Mouse (Mus musculus) MEL (cell line): ENCODE measurements at regions not wholly inside any gene's neighbourhood (a gene's known extent, or its start where the extent isn't known, plus 50 kb on each side); places are given as distances from the start of the nearest gene placed in this dataset.

Experiments used
- DNase-seq: peaks from one replicate; pipeline ENCODE4 v3.0.0; 2011; ENCODE audit warnings: low read depth, low spot score
- H3K27ac ChIP-seq: 2 replicates; pipeline ENCODE4 v1.5.1; 2012; ENCODE audit warnings: low read depth, mild to moderate bottlenecking, control low read depth, low read length, moderate library complexity; ENCODE audit not compliant: control insufficient read depth
- H3K27me3 ChIP-seq, 2 experiments: fragments of 150-350 bp in 1 of 2; sonication (generic) in 1 of 2; 2 replicates each; pipeline ENCODE4 v1.6.1; 2012; ENCODE audit warnings: low read length in 2 of 2, mild to moderate bottlenecking in 2 of 2, improper control_type of control experiment in 1 of 2, moderate library complexity in 1 of 2; ENCODE audit not compliant: insufficient read depth in 2 of 2, control insufficient read depth in 1 of 2
- H3K36me3 ChIP-seq, 2 experiments: 2 replicates each; pipeline ENCODE4 v1.6.1; 2012 to 2014; ENCODE audit warnings: low read length in 2 of 2, improper control_type of control experiment in 1 of 2, inconsistent platforms in 1 of 2, mild to moderate bottlenecking in 1 of 2; ENCODE audit not compliant: insufficient read depth in 2 of 2, control insufficient read depth in 1 of 2
- H3K4me1 ChIP-seq, 2 experiments: fragments of 150-350 bp in 1 of 2; sonication (generic) in 1 of 2; 2 replicates each; pipeline ENCODE4 v1.6.1; 2012; ENCODE audit warnings: low read length in 2 of 2, improper control_type of control experiment in 1 of 2, mild to moderate bottlenecking in 1 of 2; ENCODE audit not compliant: insufficient read depth in 2 of 2, control insufficient read depth in 1 of 2
- H3K4me3 ChIP-seq, 2 experiments: fragments of 150-350 bp in 1 of 2; sonication (generic) in 1 of 2; 2 replicates each; pipeline ENCODE4 v1.5.1; 2012; ENCODE audit warnings: low read depth in 2 of 2, low read length in 2 of 2, mild to moderate bottlenecking in 2 of 2, moderate library complexity in 2 of 2, control low read depth in 1 of 2, improper control_type of control experiment in 1 of 2; ENCODE audit not compliant: control insufficient read depth in 1 of 2, insufficient read depth in 1 of 2
- H3K79me2 ChIP-seq: 2 replicates; pipeline ENCODE4 v1.6.1; 2012; ENCODE audit warnings: mild to moderate bottlenecking, low read length, moderate library complexity; ENCODE audit not compliant: control insufficient read depth, poor library complexity, insufficient read depth
- H3K9ac ChIP-seq: 2 replicates; pipeline ENCODE4 v1.6.1; 2012; ENCODE audit warnings: low read depth, mild to moderate bottlenecking, control low read depth, low read length, moderate library complexity; ENCODE audit not compliant: control insufficient read depth, poor library complexity, severe bottlenecking
- H3K9me3 ChIP-seq: fragments of 150-350 bp; sonication (generic); replicated peaks from 2 replicates; pipeline ENCODE4 v1.6.1; 2012; ENCODE audit warnings: mild to moderate bottlenecking, low read length, improper control_type of control experiment, moderate library complexity; ENCODE audit not compliant: insufficient read depth
- CHD1 ChIP-seq: IDR thresholded peaks from 2 replicates; pipeline ENCODE4 v1.6.1; 2012; ENCODE audit warnings: low read depth, mild to moderate bottlenecking, inconsistent platforms, low read length, improper control_type of control experiment
- E2F4 ChIP-seq: IDR thresholded peaks from 2 replicates; pipeline ENCODE4 v1.6.1; 2011; ENCODE audit warnings: low read depth, low read length, improper control_type of control experiment, borderline replicate concordance
- GABPA ChIP-seq: IDR thresholded peaks from 2 replicates; pipeline ENCODE4 v1.6.1; 2012; ENCODE audit warnings: low read depth, mild to moderate bottlenecking, inconsistent platforms, low read length, improper control_type of control experiment, moderate library complexity
- GATA1 ChIP-seq: IDR thresholded peaks from 2 replicates; pipeline ENCODE4 v1.6.1; 2011; ENCODE audit warnings: low read depth, low read length, improper control_type of control experiment
- JUND ChIP-seq: IDR thresholded peaks from 2 replicates; pipeline ENCODE4 v1.6.1; 2011; ENCODE audit warnings: low read depth, mild to moderate bottlenecking, improper control_type of control experiment, low read length
- MAZ ChIP-seq: IDR thresholded peaks from 2 replicates; pipeline ENCODE4 v1.6.1; 2012; ENCODE audit warnings: low read depth, mild to moderate bottlenecking, inconsistent platforms, low read length, improper control_type of control experiment
- MEF2A ChIP-seq: IDR thresholded peaks from 2 replicates; pipeline ENCODE4 v1.6.1; 2014; ENCODE audit warnings: low read depth, mild to moderate bottlenecking, inconsistent platforms, low read length, improper control_type of control experiment; ENCODE audit not compliant: poor library complexity, insufficient replicate concordance, severe bottlenecking; ENCODE audit errors: extremely low read depth
- NRF1 ChIP-seq: IDR thresholded peaks from 2 replicates; pipeline ENCODE4 v1.6.1; 2014; ENCODE audit warnings: low read depth, mild to moderate bottlenecking, inconsistent platforms, low read length, improper control_type of control experiment, moderate library complexity; ENCODE audit not compliant: poor library complexity, insufficient read depth, severe bottlenecking
- POLR2A ChIP-seq, 2 experiments: IDR thresholded peaks; 2 replicates each; pipeline ENCODE4 v1.6.1; 2011 to 2012; ENCODE audit warnings: low read length in 2 of 2, mild to moderate bottlenecking in 2 of 2, control low read depth in 1 of 2, improper control_type of control experiment in 1 of 2, low read depth in 1 of 2, moderate library complexity in 1 of 2; ENCODE audit not compliant: control insufficient read depth in 1 of 2, insufficient read depth in 1 of 2, poor library complexity in 1 of 2
- POLR2AphosphoS2 ChIP-seq: IDR thresholded peaks from 2 replicates; pipeline ENCODE4 v1.6.1; 2011; ENCODE audit warnings: low read length, improper control_type of control experiment
- RAD21 ChIP-seq: IDR thresholded peaks from 2 replicates; pipeline ENCODE4 v1.6.1; 2011; ENCODE audit warnings: mild to moderate bottlenecking, low read depth, low read length, improper control_type of control experiment
- RCOR1 ChIP-seq: IDR thresholded peaks from 2 replicates; pipeline ENCODE4 v1.6.1; 2012; ENCODE audit warnings: low read depth, mild to moderate bottlenecking, inconsistent platforms, low read length, improper control_type of control experiment
- SMC3 ChIP-seq: IDR thresholded peaks from 2 replicates; pipeline ENCODE4 v1.6.1; 2011; ENCODE audit warnings: low read depth, low read length, improper control_type of control experiment
- TCF12 ChIP-seq: IDR thresholded peaks from 2 replicates; pipeline ENCODE4 v1.6.1; 2014; ENCODE audit warnings: low read depth, mild to moderate bottlenecking, inconsistent platforms, low read length, improper control_type of control experiment, moderate library complexity
- USF2 ChIP-seq, 2 experiments: IDR thresholded peaks; 2 replicates each; pipeline ENCODE4 v1.6.1; 2011 to 2012; ENCODE audit warnings: improper control_type of control experiment in 2 of 2, low read length in 2 of 2, borderline replicate concordance in 1 of 2, inconsistent platforms in 1 of 2, low read depth in 1 of 2, mild to moderate bottlenecking in 1 of 2; ENCODE audit not compliant: insufficient read depth in 1 of 2
- ZKSCAN1 ChIP-seq: IDR thresholded peaks from 2 replicates; pipeline ENCODE4 v1.6.1; 2012; ENCODE audit warnings: low read depth, mild to moderate bottlenecking, inconsistent platforms, low read length, improper control_type of control experiment, moderate library complexity
- ZNF384 ChIP-seq: IDR thresholded peaks from 2 replicates; pipeline ENCODE4 v1.6.1; 2012; ENCODE audit warnings: low read depth, mild to moderate bottlenecking, inconsistent platforms, low read length, improper control_type of control experiment

DNA sequence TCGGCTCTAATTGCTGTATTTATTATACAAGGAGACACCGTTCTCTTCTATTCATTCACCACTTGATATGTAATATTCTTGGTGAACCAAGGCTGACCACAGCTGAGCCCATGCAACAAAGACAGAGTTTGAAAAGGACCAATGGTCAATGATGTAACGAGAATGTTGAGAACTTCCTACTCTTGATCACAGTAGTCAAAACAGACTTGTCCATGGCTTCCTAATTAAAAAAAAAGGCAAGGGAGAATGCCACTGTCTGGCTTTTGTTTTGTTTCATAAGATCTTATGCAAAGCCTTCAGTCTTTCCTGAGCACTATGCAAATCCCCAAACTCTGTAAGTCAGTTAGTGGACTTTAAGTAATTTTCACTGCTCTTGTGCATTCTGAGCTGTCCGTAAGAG, 279.7 kb downstream of the Tox3 start:
- Histone ChIP-seq H3K36me3 (no peaks in the 10 kb centered on the region), H3K79me2 (no peaks in the 10 kb centered on the region), H3K27ac (no peak overlapping the region), H3K4me1 (no peaks in the 10 kb centered on the region), H3K27me3 (no peaks in the 10 kb centered on the region), H3K9ac (no peak overlapping the region), H3K4me3 (no peak overlapping the region), H3K9me3 (no peaks in the 10 kb centered on the region)
- TF ChIP-seq USF2 (IDR thresholded peaks at IDR 0.05; ENCODE audit: borderline replicate concordance in 1 of 2, insufficient read depth in 1 of 2, low read depth in 1 of 2, low read length in 2 of 2) = no peak
- TF ChIP-seq RAD21 = no peak
- TF ChIP-seq MEF2A = no peak
- no peak for TF ChIP-seq SMC3
- no peak for TF ChIP-seq MAZ
- no peak for TF ChIP-seq GATA1
- no peak for TF ChIP-seq ZKSCAN1
- no peak for TF ChIP-seq E2F4
- no peak for TF ChIP-seq RCOR1
- no peak for TF ChIP-seq TCF12
- no peak for TF ChIP-seq POLR2A (IDR thresholded peaks at IDR 0.05; ENCODE audit: control insufficient read depth in 1 of 2, insufficient read depth in 1 of 2, low read depth in 1 of 2, low read length in 2 of 2, poor library complexity in 1 of 2)
- TF ChIP-seq CHD1 = no peak
- TF ChIP-seq JUND = no peak
- no peak for TF ChIP-seq POLR2AphosphoS2
- DNase-seq = no peak

- no peak overlapping the region for H3K9ac ChIP-seq
- no peaks in the 10 kb centered on the region for H3K9me3 ChIP-seq
Measured at GRCm38 (mm10) chr8:90064381-90064780, 283.8 kb downstream of the Tox3 start.

More at GRCm38 (mm10) chr8:90064381-90064780, 283.8 kb downstream of the Tox3 start:
- Histone ChIP-seq H3K27ac (no peak overlapping the region), H3K4me3 (no peak overlapping the region), H3K36me3 (no peaks in the 10 kb centered on the region), H3K4me1 (no peaks in the 10 kb centered on the region), H3K27me3 (no peaks in the 10 kb centered on the region), H3K79me2 (no peaks in the 10 kb centered on the region)
- no peak for DNase-seq
- TF ChIP-seq ZKSCAN1 (no peak), RAD21 (no peak), ZNF384 (no peak), NRF1 (no peak), USF2 (IDR thresholded peaks at IDR 0.05; ENCODE audit: borderline replicate concordance in 1 of 2, insufficient read depth in 1 of 2, low read depth in 1 of 2, low read length in 2 of 2) (no peak), GABPA (no peak), E2F4 (no peak)
